Mouse (Mus musculus): ENCODE results near the gene Zfp62. TPM values are rescaled to one million over a fixed set of nuclear protein-coding genes. Genes with fewer than 3 reads are reported as not detected.
A peak's percentile ranks its signal among the peaks of the same experiment; 100 is the strongest.

Zfp62 gene
- total RNA-seq, 2 experiments from 2014 or later, result 51.8 to 58.5 TPM

DNA sequence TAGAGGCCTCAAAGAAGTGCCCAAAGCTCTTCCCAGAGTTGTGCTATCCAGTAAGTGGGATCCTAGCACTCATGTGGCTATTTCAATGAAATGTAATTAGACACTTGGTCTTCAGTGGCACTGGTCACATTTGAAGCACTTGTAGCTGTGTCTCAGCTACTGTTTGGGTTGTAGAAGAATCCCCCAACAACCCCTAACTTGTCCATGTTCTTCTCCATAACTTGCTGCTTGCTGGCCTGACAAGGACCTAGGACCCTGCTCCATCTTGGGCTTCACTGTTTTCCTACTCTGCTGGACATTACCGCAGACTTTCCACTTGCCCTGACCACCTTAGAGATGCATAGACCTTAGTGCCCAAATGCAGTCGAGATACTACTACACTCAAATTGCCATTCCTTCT, 1.0 kb upstream of the Zfp62 start:
- DNase-seq (ENCODE audit: low spot score in 2 of 2), result no peak
- intact Hi-C loops (cut with DNase I), result loop anchor here (5.0 kb wide), 2 partner anchors 345 to 385 kb away; partner anchors contain the start of gene Trim41

DNA sequence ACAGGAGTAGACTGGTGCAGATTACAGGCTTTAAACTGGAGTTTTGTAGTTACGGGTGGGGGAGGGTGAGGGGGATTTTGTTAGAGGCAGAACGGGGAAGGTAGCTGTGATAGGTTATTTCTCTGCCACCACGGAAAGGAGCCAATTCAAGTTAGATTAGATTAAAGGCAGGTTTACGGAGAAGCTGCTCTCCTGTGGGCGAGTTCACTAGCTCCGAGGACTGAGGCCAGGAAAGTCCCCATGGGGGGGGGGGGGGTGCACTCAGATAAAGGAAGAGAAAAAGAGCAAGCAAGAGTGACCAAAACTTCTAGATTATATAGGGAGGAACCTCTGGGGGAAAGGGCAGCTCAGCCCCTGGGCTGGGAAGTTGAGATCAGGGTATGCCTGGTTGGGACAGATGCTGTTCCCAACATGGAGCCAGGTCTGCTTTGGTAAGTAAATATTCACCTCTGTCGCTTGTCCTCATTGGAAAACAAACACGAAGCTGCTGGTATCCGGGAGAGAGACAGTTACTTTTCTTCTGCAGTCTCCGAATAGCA, 500 bp upstream of the Zfp62 start:
- intact Hi-C loops (cut with DNase I), result loop anchor here (1.0 to 5.0 kb wide), 3 partner anchors 42 to 385 kb away; partner anchors contain the start of genes Mgat1 and Trim41
- DNase-seq (ENCODE audit: low spot score in 2 of 2), result no peak

DNA sequence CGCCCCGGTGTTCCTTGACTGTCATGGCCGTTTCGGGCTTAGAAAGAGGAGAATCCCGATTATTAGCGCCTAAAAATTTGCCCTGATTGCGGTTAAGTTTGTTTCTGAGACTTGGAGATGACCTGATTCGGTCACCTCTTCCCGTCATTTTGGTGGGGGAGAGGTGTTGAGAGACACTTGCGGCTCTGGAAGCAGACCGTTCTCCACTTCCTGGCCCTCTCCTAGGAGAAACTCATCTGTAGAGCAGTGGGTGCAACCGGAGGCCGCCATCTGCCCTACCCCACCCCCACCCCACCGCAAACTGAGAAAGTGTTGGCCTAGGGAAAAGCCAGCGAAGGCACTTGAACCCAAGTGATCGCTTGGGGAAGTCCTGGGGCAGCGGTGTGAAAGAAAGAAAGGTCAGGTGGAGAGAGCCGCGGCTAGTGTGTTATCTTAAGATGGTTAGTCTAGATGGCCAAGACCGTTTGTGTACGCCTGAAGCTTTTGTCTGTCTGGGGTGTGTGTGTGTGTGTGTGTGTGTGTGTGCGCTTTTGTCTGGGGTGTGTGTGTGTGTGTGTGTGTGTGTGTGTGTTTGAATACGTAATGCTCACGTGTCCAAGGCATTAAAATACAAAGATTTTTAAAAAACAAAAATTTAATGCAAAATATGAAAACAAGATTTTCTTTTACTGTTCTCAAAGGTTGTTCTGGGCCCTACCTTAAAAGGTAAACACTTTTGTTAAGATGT, 842 bp downstream of the Zfp62 start:
- peak in 1 of 2 experiments; percentile 55 for DNase-seq (ENCODE audit: low spot score in 2 of 2)
- intact Hi-C loops (cut with DNase I), result loop anchor here (1.0 to 5.0 kb wide), 3 partner anchors 40 to 387 kb away; partner anchors contain the start of genes Mgat1 and Trim41

DNA sequence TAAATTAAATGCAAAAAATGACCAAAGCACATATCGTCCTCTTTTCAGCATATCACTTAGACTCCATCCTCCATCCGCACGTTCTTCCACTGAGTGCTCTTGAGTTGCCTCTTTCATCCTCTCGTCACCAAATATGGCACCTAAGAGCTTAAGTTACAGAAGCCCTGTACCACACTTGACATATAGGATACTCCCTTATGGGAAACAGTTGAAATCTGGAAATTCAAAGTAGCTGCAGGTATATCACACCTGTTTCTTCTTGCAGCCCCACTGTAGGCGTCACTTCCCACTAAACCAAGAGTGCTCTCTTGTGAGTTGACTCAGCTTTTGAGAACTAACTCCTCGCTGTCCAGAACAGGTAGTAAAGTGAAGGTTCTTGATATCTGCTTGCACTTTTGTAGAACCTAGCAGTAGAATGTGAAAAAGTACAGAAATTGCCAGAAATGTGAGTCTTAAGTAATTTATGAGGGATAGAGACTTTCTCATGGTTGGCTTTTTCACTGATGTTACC, 2.0 kb downstream of the Zfp62 start:
- no peak for DNase-seq (ENCODE audit: low spot score in 2 of 2)
- intact Hi-C loops (cut with DNase I), result no loop called here

- intact Hi-C loops (cut with DNase I), result no loop called here
- no peak for DNase-seq (ENCODE audit: low spot score in 2 of 2)
Observed at GRCm38 (mm10) chr11:49207495-49207894, 4.4 kb downstream of the Zfp62 start.

DNA sequence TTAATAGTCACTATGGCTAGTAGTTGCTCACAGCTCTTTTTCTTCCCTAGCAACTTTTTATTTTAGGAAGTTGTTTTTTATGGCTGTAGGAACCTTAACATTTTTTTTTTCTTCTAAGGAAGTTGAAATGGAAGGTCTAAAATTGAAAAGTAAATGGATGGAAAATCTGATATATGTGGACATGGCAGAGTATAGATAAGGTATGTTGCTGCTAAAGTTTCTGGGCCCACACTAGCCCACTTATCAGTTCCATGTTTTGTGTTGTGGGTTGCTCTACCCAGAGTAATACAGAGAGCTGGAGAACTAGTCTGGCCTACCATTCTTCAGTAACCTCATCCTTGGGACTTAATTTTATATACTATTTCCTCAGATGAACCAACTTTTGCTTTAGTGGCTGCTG, 9.5 kb downstream of the Zfp62 start:
- intact Hi-C loops (cut with DNase I), result no loop called here
- no peak for DNase-seq (ENCODE audit: low spot score in 2 of 2)

DNA sequence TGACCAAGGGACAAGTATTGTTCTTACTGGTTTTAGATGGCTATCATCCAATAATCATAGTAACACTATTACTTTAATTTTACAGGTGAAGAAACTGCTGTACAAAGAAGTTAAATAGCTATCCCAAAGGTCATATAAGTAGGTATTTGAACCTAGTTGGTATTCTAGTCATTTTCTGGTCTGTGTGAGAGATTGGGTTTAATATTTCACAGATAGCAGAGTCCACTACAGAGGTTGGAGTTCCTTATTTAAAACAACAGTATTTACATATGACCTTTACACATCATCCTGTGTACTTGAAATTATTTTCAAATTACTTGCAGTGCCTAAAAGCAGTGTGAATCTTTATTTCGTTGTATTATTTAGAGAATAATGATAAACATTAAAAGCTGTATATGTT, 10.4 kb downstream of the Zfp62 start:
- intact Hi-C loops (cut with DNase I), result no loop called here

DNA sequence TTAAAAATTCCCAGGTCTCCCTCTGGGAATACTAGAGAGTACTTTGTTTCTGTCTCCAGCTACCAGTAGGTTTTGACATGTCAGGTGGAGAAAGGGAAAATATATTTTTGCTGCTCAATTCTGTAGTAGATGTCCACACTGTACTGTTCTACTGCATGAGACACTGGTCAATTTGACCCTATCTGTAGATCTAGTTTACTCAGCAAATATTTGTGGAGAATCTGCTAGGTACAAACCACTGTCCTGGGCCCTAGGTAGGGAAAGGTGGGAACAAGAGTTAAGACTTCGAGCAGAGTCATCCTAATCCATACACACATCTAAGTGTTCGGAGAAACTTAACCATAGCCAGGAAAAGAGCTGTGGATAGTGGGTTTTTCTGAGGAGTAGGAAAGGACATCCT, 16.2 kb downstream of the Zfp62 start:
- intact Hi-C loops (cut with DNase I), result no loop called here
- DNase-seq (ENCODE audit: low spot score in 2 of 2), result no peak

More for the DNA sequence above, 10.4 kb downstream of the Zfp62 start:
- DNase-seq (ENCODE audit: low spot score in 2 of 2), result no peak

- intact Hi-C loops (cut with DNase I), result no loop called here
- no peak for DNase-seq (ENCODE audit: low spot score in 2 of 2)
Observed at GRCm38 (mm10) chr11:49224455-49224854, 21.4 kb downstream of the Zfp62 start.

DNA sequence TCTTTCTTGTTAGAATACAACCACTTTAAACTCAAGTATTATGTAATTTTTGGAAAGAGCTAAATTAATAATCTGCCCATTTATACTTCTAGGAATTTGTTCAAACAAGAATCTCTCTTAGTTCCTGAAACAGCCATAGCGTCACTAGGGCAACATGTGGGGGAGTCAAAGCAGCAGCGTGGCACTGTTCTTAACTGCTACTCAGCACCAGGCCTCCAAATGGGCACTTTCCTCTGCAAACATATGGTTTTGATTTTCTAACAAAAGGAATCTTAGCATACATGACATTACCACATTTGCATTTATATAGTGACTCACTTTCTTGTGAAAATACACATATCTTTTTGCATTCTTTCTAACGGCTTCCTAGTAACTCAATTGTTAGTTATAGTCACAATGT, 29.7 kb downstream of the Zfp62 start:
- intact Hi-C loops (cut with DNase I), result no loop called here
- DNase-seq (ENCODE audit: low spot score in 2 of 2), result peak in 1 of 2 experiments; percentile 83

DNA sequence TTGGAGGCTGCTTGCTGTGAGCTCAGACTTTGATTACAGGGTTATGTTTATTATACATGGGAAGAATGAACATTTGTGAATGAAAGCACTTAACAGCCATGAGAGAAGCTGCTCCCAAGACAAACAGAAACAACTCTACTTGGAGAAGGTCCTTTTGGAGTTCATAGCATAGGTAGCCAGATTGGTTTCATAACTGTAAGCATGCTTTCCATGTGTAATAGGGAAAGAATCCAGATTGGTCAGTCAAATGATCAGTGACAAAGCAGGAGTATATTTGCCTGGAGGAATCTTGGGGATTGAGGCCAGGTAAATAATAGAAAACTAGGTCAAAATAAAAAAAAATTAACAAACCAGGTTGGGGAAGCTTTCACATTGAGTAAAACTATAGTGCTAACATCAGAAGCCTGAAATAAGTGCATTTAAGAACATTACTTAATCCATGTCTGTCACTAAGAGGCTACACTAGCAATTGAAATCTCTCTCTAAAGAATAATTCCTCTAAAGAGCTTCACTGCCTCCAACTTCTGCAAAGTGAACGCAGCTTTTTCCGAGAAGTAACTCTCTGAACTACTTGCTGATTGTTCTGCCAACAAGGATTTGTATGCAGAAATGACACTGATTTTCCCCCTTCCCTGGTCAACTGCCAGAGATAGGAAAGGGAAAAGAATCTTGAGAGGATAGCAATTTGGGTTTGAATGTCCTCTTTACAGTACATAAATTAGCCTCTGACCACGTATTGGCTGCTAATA, 32.5 kb downstream of the Zfp62 start:
- no peak for DNase-seq (ENCODE audit: low spot score in 2 of 2)
- intact Hi-C loops (cut with DNase I), result no loop called here

- no peak for DNase-seq (ENCODE audit: low spot score in 2 of 2)
- intact Hi-C loops (cut with DNase I), result no loop called here
Observed at GRCm38 (mm10) chr11:49236891-49237290, 33.8 kb downstream of the Zfp62 start.

DNA sequence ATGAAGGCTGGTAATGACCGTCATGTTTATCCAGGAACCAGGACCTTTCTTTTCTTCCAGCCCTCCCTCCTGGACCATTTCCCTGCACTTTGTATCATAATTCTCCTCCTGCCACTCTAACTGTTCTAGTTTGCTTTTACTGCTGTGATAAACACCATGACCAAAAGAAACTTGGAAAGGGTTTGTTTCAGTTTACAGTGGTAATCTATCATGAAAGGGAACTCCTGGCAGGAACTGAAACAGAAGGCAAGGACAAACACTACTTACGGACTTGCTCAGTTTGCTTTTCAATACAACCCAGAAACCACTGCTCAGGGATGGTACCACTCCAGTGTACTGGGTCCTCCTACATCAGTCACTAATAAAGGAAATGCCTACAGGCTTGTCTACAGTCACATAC, 34.4 kb downstream of the Zfp62 start:
- intact Hi-C loops (cut with DNase I), result no loop called here
- no peak for DNase-seq (ENCODE audit: low spot score in 2 of 2)

- intact Hi-C loops (cut with DNase I), result no loop called here
- no peak for DNase-seq (ENCODE audit: low spot score in 2 of 2)
Observed at GRCm38 (mm10) chr11:49240310-49240709, 37.2 kb downstream of the Zfp62 start.

- no peak for DNase-seq (ENCODE audit: low spot score in 2 of 2)
- intact Hi-C loops (cut with DNase I), result no loop called here
Observed at GRCm38 (mm10) chr11:49240874-49241273, 37.8 kb downstream of the Zfp62 start.

DNA sequence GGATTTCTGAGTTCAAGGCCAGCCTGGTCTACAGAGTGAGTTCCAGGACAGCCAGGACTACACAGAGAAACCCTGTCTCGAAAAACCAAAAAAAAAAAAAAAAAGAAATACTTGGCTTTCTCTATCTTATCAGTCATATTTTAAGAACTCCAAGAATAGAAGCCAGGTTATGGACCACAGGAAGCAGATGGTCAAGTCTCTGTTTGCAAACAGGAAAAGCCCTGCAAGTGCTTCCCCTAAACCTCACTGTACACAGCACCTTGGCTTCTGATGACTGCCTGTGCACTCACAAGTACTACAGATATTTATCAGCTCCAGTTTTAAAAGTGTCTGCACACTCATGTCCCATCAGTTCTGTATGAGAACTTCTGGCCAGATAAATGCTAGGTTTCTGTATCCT, 38.4 kb downstream of the Zfp62 start:
- intact Hi-C loops (cut with DNase I), result no loop called here
- DNase-seq (ENCODE audit: low spot score in 2 of 2), result no peak

DNA sequence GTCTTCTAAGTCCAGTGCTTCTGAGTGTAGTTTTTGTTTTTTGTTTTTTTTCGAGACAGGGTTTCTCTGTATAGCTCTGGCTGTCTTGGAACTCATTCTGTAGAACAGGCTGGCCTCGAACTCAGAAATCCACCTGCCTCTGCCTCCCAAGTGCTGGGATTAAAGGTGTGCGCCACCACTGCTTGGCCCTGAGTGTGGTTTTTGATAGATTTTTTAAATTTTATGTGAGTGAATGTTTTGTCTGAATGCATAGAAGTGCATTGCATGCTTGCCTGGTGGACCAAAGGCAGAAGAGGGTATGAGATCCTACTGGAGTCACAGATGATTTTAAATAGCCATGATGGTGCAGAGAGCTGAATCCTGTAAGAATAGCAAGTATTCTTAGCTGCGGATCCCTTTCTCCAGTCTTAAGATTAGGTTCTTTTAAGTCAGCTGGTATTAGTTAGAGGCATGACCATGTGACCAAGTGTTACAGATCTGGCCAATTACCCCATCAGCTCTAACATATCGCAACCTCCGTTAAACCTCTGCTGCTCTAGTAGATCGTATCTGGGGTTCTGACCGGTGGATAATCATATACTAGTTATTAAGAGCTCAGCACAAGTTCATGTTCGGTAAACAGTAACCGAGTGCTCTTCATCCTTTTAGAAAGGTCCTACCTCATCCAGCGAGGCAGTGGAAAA, 40.0 kb downstream of the Zfp62 start:
- no peak for DNase-seq (ENCODE audit: low spot score in 2 of 2)
- intact Hi-C loops (cut with DNase I), result no loop called here

GRCm38 (mm10) chr11:49243727-49244594, 40.9 kb downstream of the Zfp62 start, which contains the start of gene Mgat1:
Gene Mgat1 (plus strand): TSS chr11:49244191.
- peak; percentile 90 to 94 for DNase-seq (ENCODE audit: low spot score in 2 of 2)
- intact Hi-C loops (cut with DNase I), result loop anchor here (1.0 kb wide), 1 partner anchor 41 kb away; the partner anchor contains the start of gene Zfp62

- intact Hi-C loops (cut with DNase I), result loop anchor here (1.0 kb wide), 1 partner anchor 41 kb away; the partner anchor contains the start of gene Zfp62
- no peak for DNase-seq (ENCODE audit: low spot score in 2 of 2)
Observed at GRCm38 (mm10) chr11:49244595-49244930, 41.5 kb downstream of the Zfp62 start.
